Mouse (Mus musculus) c-Kit-negative CD71-positive TER-119-positive erythroid progenitor cells, embryonic 14.5 days (primary cell): Measurements from ENCODE around the gene Vangl2.
A peak's percentile ranks its signal among the peaks of the same experiment; 100 is the strongest.

ENCODE experiments used
- DNase-seq: peaks from one replicate; pipeline ENCODE4 v3.0.0-alpha.2; 2013; ENCODE audit warnings: low read depth, low spot score

Gene Vangl2

GRCm38 (mm10) chr1:172028394-172029275, at the start of gene Vangl2:
Vangl2 (minus strand) TSS chr1:172028444.
- no peak for DNase-seq

GRCm38 (mm10) chr1:172077981-172078380, 49.7 kb upstream of the Vangl2 start:
- no peak for DNase-seq

GRCm38 (mm10) chr1:172072604-172073003, 44.4 kb upstream of the Vangl2 start:
- DNase-seq, result no peak

GRCm38 (mm10) chr1:172071556-172071955, 43.3 kb upstream of the Vangl2 start:
- DNase-seq, result no peak

GRCm38 (mm10) chr1:172070227-172070626, 42.0 kb upstream of the Vangl2 start:
- DNase-seq, result no peak

- DNase-seq, result no peak
Measured at GRCm38 (mm10) chr1:172064613-172065141, 36.4 kb upstream of the Vangl2 start.

- DNase-seq, result no peak
Measured at GRCm38 (mm10) chr1:172063291-172064023, 35.2 kb upstream of the Vangl2 start.

- no peak for DNase-seq
Measured at GRCm38 (mm10) chr1:172062101-172062500, 33.9 kb upstream of the Vangl2 start.

- DNase-seq, result no peak
Measured at GRCm38 (mm10) chr1:172061217-172061616, 33.0 kb upstream of the Vangl2 start.

- no peak for DNase-seq
Measured at GRCm38 (mm10) chr1:172060659-172061058, 32.4 kb upstream of the Vangl2 start.

- no peak for DNase-seq
Measured at GRCm38 (mm10) chr1:172058874-172059273, 30.6 kb upstream of the Vangl2 start.

GRCm38 (mm10) chr1:172058321-172058720, 30.1 kb upstream of the Vangl2 start:
- DNase-seq, result no peak

GRCm38 (mm10) chr1:172057491-172057921, 29.3 kb upstream of the Vangl2 start, which contains the start of gene Nhlh1:
Nhlh1 (minus strand) TSS chr1:172057573.
- no peak for DNase-seq

- no peak for DNase-seq
Measured at GRCm38 (mm10) chr1:172056251-172056650, 28.0 kb upstream of the Vangl2 start.

GRCm38 (mm10) chr1:172053541-172054440, 25.5 kb upstream of the Vangl2 start:
- no peak for DNase-seq

- DNase-seq, result no peak
Measured at GRCm38 (mm10) chr1:172052766-172053279, 24.6 kb upstream of the Vangl2 start.

- no peak for DNase-seq
Measured at GRCm38 (mm10) chr1:172049131-172049782, 21.0 kb upstream of the Vangl2 start.

GRCm38 (mm10) chr1:172048241-172048734, 20.0 kb upstream of the Vangl2 start:
- DNase-seq, result no peak

GRCm38 (mm10) chr1:172046938-172047337, 18.7 kb upstream of the Vangl2 start:
- peak; percentile 33 for DNase-seq

GRCm38 (mm10) chr1:172046410-172046809, 18.2 kb upstream of the Vangl2 start:
- DNase-seq, result no peak
